Mouse (Mus musculus): Measurements from ENCODE around the gene Arid3a.

DNA sequence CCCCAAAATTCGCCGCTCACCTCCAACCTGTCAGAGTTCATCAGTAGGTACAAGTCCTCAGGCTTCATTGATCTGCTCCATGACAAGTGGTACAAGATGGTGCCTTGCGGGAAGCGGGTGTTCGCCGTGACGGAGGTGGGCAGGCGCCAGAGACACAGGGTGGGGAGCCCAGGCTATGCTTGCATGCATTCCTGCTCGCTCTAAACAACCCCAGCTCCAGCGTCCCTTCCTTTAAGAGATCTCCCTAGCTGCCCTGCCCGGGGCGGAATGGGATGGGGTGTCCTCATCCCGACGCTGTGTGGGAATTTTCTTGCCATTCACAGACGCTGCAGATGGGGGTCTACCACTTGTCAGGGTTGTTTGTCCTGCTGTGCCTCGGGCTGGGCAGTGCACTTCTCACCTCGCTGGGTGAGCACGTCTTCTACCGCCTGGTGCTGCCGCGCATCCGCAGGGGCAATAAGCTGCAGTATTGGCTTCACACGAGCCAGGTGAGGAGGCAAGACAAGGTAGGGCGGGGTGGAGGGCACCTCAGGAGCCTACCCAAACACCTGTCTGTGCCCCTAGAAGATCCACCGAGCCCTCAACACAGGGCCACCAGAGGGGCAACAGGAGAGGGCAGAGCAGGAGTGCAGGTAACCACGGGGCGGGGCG lies 49.4 kb downstream of the Arid3a start:
- TF ChIP-seq CTCF (IDR thresholded peaks at IDR 0.05; ENCODE audit: low read depth, low read length) (no peak), POLR2A (IDR thresholded peaks at IDR 0.05; ENCODE audit: extremely low read depth, insufficient read depth, low read length) (no peak)

Data from liver, adult 2 months (tissue).